Mouse (Mus musculus) erythroblast, embryonic 14.5 days (primary cell): Measurements from ENCODE around the gene Nucb2.

Source experiments
- GATA1 ChIP-seq: IDR thresholded peaks from 2 replicates; pipeline ENCODE4 v1.6.1; 2012; ENCODE audit warnings: low read length, inconsistent platforms, mixed read lengths
- TAL1 ChIP-seq: IDR thresholded peaks from 3 replicates; pipeline ENCODE4 v1.6.1; 2012; ENCODE audit warnings: low read length, inconsistent platforms, mixed read lengths

GRCm38 (mm10) chr7:116531311-116531710 lies 27.1 kb downstream of the Nucb2 start:
- no peak for TF ChIP-seq GATA1
- TF ChIP-seq TAL1 = no peak
